25 mouse cellular contexts compared by ENCODE assay signal in genomic region chr2:60534755-60535154, GRCm38 (mm10). TPM values are rescaled to one million over a fixed set of nuclear protein-coding genes. Genes with fewer than 3 reads are reported as not detected.
"Had no signal": no experiment of that assay in that cellular context is flagged by ENCODE, and none has a peak within 500 bp of the region (broad histone marks: within the 10 kb centered on the region; RNA-seq: fewer than 3 reads in every experiment).

No protein-coding gene starts in this region.

- ATAC-seq: forebrain, postnatal 0 days; intestine, embryonic 16.5 days; liver, embryonic 12.5 days had no signal

- H3K27me3 ChIP-seq: heart, embryonic 13.5 days; heart, embryonic 15.5 days; hindbrain, embryonic 15.5 days; kidney, embryonic 15.5 days; limb, embryonic 13.5 days; limb, embryonic 15.5 days; liver, embryonic 12.5 days had no signal

- H3K27ac ChIP-seq: heart, embryonic 13.5 days; heart, embryonic 15.5 days; hindbrain, embryonic 15.5 days; kidney, embryonic 15.5 days; kidney, postnatal 0 days; limb, embryonic 13.5 days; limb, embryonic 15.5 days; liver, embryonic 12.5 days had no signal

- DNase-seq: forebrain, postnatal 0 days; gastrocnemius, postnatal 14 days; gastrocnemius, postnatal 36 days; heart, adult 18-20 months; heart, postnatal 14 days; heart, postnatal 36 days; kidney, adult 11 months; kidney, adult 2 months; kidney, adult 9 months; kidney, postnatal 14 days; kidney, postnatal 36 days; layer of hippocampus, adult 9-11 months; layer of hippocampus, postnatal 36 days; left cerebral cortex, postnatal 4 days had no signal

- H3K4me2 ChIP-seq: heart, embryonic 11.5 days; heart, embryonic 13.5 days; heart, embryonic 15.5 days; hindbrain, embryonic 15.5 days; kidney, embryonic 15.5 days; limb, embryonic 13.5 days; limb, embryonic 15.5 days; liver, embryonic 12.5 days had no signal

- H3K9me3 ChIP-seq: heart, embryonic 13.5 days; heart, embryonic 15.5 days; hindbrain, embryonic 15.5 days; kidney, embryonic 15.5 days; limb, embryonic 13.5 days; liver, embryonic 12.5 days had no signal

- H3K4me3 ChIP-seq: heart, embryonic 13.5 days; heart, embryonic 15.5 days; hindbrain, embryonic 15.5 days; kidney, embryonic 15.5 days; limb, embryonic 13.5 days; limb, embryonic 15.5 days; liver, embryonic 12.5 days had no signal

- H3K4me1 ChIP-seq: heart, embryonic 15.5 days; kidney, embryonic 15.5 days; limb, embryonic 13.5 days; limb, embryonic 15.5 days; liver, embryonic 12.5 days had no signal

- H3K36me3 ChIP-seq: heart, embryonic 13.5 days; heart, embryonic 15.5 days; hindbrain, embryonic 15.5 days; kidney, embryonic 15.5 days; limb, embryonic 13.5 days; limb, embryonic 15.5 days; liver, embryonic 12.5 days had no signal

- H3K9ac ChIP-seq: forebrain, postnatal 0 days; heart, embryonic 13.5 days; heart, embryonic 15.5 days; hindbrain, embryonic 15.5 days; kidney, embryonic 15.5 days; limb, embryonic 13.5 days; limb, embryonic 15.5 days; liver, embryonic 12.5 days had no signal

RNA-seq across cellular contexts. Expression of gene Pla2r1, which starts 18.4 kb away (rescaled TPM):
- total RNA-seq: hematopoietic stem cell, adult 5-6 weeks had no signal
